Mouse (Mus musculus): ENCODE measurements at regions not wholly inside any gene's neighbourhood (a gene's known extent, or its start where the extent isn't known, plus 50 kb on each side); places are given as distances from the start of the nearest gene placed in this dataset.

DNA sequence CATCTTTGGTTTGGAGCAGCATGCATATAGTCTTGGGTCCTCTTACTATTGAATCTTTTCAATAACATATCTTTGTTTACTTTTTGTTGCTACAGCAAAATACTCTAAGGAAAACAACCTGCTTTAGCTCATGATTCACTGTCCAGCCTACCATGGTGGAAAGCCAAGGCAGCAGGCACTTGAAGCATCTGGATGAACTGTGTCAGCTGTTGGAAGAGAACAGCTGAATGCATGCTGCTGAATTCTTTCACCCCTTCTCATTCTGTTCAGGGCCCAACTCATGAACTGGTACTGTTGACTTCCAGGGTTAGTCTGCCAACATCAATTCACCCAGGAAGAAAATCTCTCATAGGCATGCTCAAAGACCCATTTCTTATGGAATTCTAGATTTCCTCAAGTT, 110.5 kb upstream of the Dock10 start:
- TF ChIP-seq CTCF (conservative IDR thresholded peaks at IDR 0.05; ENCODE audit: insufficient read depth, insufficient read length, low read depth, low read length) (no peak), POLR2A (IDR thresholded peaks at IDR 0.05; ENCODE audit: low read depth, low read length) (no peak)
